Mouse (Mus musculus) embryonic facial prominence, embryonic 14.5 days (tissue): ENCODE data around the gene Kcnb1. TPM values are rescaled to one million over a fixed set of nuclear protein-coding genes. Genes with fewer than 3 reads are reported as not detected.

ENCODE experiments used
- ATAC-seq: fragments of 200-750 bp; cut with Nextera tagmentation; 2 replicates; pipeline ENCODE4 v1.8.0; 2017; ENCODE audit warnings: low read depth, moderate number of reproducible peaks, moderate TSS enrichment
- DNase-seq: peaks from one replicate; pipeline ENCODE4 v3.0.0-alpha.2; 2015; ENCODE audit warnings: low spot score
- H3K27ac ChIP-seq: fragments of 300-500 bp; sonication (generic); replicated peaks from 2 replicates; pipeline ENCODE4 v1.5.1; 2014; ENCODE audit warnings: low read depth, mild to moderate bottlenecking, low read length, moderate library complexity
- H3K27me3 ChIP-seq: fragments of 300-500 bp; sonication (generic); replicated peaks from 2 replicates; pipeline ENCODE4 v1.6.1; 2014; ENCODE audit warnings: low read length; ENCODE audit not compliant: control insufficient read depth, insufficient read depth
- H3K36me3 ChIP-seq: fragments of 300-500 bp; sonication (generic); 2 replicates; pipeline ENCODE4 v1.6.1; 2014; ENCODE audit warnings: low read length, mixed read lengths; ENCODE audit not compliant: control insufficient read depth, insufficient read depth
- H3K4me1 ChIP-seq: fragments of 300-500 bp; sonication (generic); 2 replicates; pipeline ENCODE4 v1.6.1; 2014; ENCODE audit warnings: antibody characterized with exemption, low read length; ENCODE audit not compliant: control insufficient read depth, insufficient read depth
- H3K4me2 ChIP-seq: fragments of 300-500 bp; sonication (generic); 2 replicates; pipeline ENCODE4 v1.6.1; 2014; ENCODE audit warnings: low read depth, mild to moderate bottlenecking, low read length, moderate library complexity, mixed read lengths
- H3K4me3 ChIP-seq: fragments of 300-500 bp; sonication (generic); 2 replicates; pipeline ENCODE4 v1.5.1; 2014; ENCODE audit warnings: low read depth, mild to moderate bottlenecking, low read length
- H3K9ac ChIP-seq: fragments of 300-500 bp; sonication (generic); 2 replicates; pipeline ENCODE4 v1.6.1; 2014; ENCODE audit warnings: low read depth, mild to moderate bottlenecking, low read length, moderate library complexity, mixed read lengths
- H3K9me3 ChIP-seq: fragments of 300-500 bp; sonication (generic); 2 replicates; pipeline ENCODE4 v1.6.1; 2016; ENCODE audit warnings: low read length; ENCODE audit not compliant: control insufficient read depth
- WGBS: fragments of 180-500 bp; shearing (Covaris S2); extraction: QIAGEN DNeasy Blood & Tissue Kit; methylation state at CpG from one replicate; pipeline ENCODE4 v1.1.7; 2014; 5-methylcytosine and 5-hydroxymethylcytosine counted together
- polyA plus RNA-seq: library from polyadenylated mRNA; unstranded; fragments of >200 nt; fragmentation: Nextera tagmentation; extraction: Ambion mirVana; gene quantifications from 2 replicates; pipeline ENCODE4 v1.2.1, GENCODE M21; 2014

The Kcnb1 gene
- polyA plus RNA-seq, 1 experiment from 2014 or later: 1.7 TPM

GRCm38 (mm10) chr2:167150880-167151279 lies 39.1 kb downstream of the Kcnb1 start:
- H3K4me1 ChIP-seq: peaks cover 7% of the 10 kb centered on the region
- DNase-seq: no peak
- no peak for ATAC-seq
- no peak overlapping the region for H3K4me2 ChIP-seq
- H3K27me3 ChIP-seq: no peaks in the 10 kb centered on the region
- no peak overlapping the region for H3K9ac ChIP-seq
- 94% methylated on average over 6 of the region's 6 CpGs for WGBS
- H3K36me3 ChIP-seq: no peaks in the 10 kb centered on the region
- H3K4me3 ChIP-seq: no peak overlapping the region
- H3K9me3 ChIP-seq: 0 out of 2 replicates have a peak, but pooled peaks cover 5% of the 10 kb centered on the region
- no peak overlapping the region for H3K27ac ChIP-seq

GRCm38 (mm10) chr2:167150135-167150534 lies 39.8 kb downstream of the Kcnb1 start:
- Histone ChIP-seq H3K4me1 (no peaks in the 10 kb centered on the region), H3K4me3 (no peak overlapping the region), H3K27me3 (no peaks in the 10 kb centered on the region; the same call in 1 of the 2 replicates), H3K4me2 (no peak overlapping the region), H3K36me3 (no peaks in the 10 kb centered on the region), H3K9me3 (0 out of 2 replicates have a peak, but pooled peaks cover 5% of the 10 kb centered on the region), H3K9ac (no peak overlapping the region), H3K27ac (no peak overlapping the region)
- DNase-seq: no peak
- 91% methylated on average over 7 of the region's 7 CpGs for WGBS
- no peak for ATAC-seq

GRCm38 (mm10) chr2:167149035-167149434 lies 40.9 kb downstream of the Kcnb1 start:
- Histone ChIP-seq H3K9ac (no peak overlapping the region), H3K27ac (no peak overlapping the region), H3K27me3 (no peaks in the 10 kb centered on the region; the same call in 1 of the 2 replicates), H3K4me1 (no peaks in the 10 kb centered on the region), H3K36me3 (no peaks in the 10 kb centered on the region), H3K4me3 (no peak overlapping the region), H3K9me3 (0 out of 2 replicates have a peak, but pooled peaks cover 5% of the 10 kb centered on the region), H3K4me2 (no peak overlapping the region)
- ATAC-seq (no peak), DNase-seq (no peak)
- 86% methylated on average over 6 of the region's 6 CpGs for WGBS

- Histone ChIP-seq H3K27ac (no peak overlapping the region), H3K27me3 (no peaks in the 10 kb centered on the region; the same call in 1 of the 2 replicates), H3K4me3 (no peak overlapping the region), H3K9ac (no peak overlapping the region), H3K9me3 (0 out of 2 replicates have a peak, but pooled peaks cover 5% of the 10 kb centered on the region), H3K4me2 (no peak overlapping the region), H3K36me3 (no peaks in the 10 kb centered on the region), H3K4me1 (no peaks in the 10 kb centered on the region)
- no peak for ATAC-seq
- no peak for DNase-seq
- 68% methylated on average over 8 of the region's 8 CpGs for WGBS
Measured at GRCm38 (mm10) chr2:167147708-167148107, 42.2 kb downstream of the Kcnb1 start.

- no peak overlapping the region for H3K4me3 ChIP-seq
- H3K9me3 ChIP-seq: 0 out of 2 replicates have a peak, but pooled peaks cover 3% of the 10 kb centered on the region
- H3K27me3 ChIP-seq: no peaks in the 10 kb centered on the region; the same call in 1 of the 2 replicates
- no peak overlapping the region for H3K27ac ChIP-seq
- H3K4me2 ChIP-seq: no peak overlapping the region
- no peaks in the 10 kb centered on the region for H3K4me1 ChIP-seq
- no peak for ATAC-seq
- H3K36me3 ChIP-seq: no peaks in the 10 kb centered on the region
- WGBS: 51% methylated on average over 5 of the region's 5 CpGs
- no peak overlapping the region for H3K9ac ChIP-seq
- DNase-seq: no peak
Measured at GRCm38 (mm10) chr2:167145904-167146303, 44.1 kb downstream of the Kcnb1 start.

- no peaks in the 10 kb centered on the region for H3K9me3 ChIP-seq
- no peak overlapping the region for H3K27ac ChIP-seq
- H3K4me1 ChIP-seq: no peaks in the 10 kb centered on the region
- H3K4me2 ChIP-seq: no peak overlapping the region
- no peak for DNase-seq
- no peak for ATAC-seq
- H3K27me3 ChIP-seq: no peaks in the 10 kb centered on the region; the same call in 1 of the 2 replicates
- no peaks in the 10 kb centered on the region for H3K36me3 ChIP-seq
- H3K9ac ChIP-seq: no peak overlapping the region
- WGBS: 18% methylated on average over 14 of the region's 14 CpGs
- no peak overlapping the region for H3K4me3 ChIP-seq
Measured at GRCm38 (mm10) chr2:167144439-167145307, 45.3 kb downstream of the Kcnb1 start.

GRCm38 (mm10) chr2:167143914-167144313 lies 46.0 kb downstream of the Kcnb1 start:
- Histone ChIP-seq H3K4me2 (no peak overlapping the region), H3K9me3 (no peaks in the 10 kb centered on the region), H3K9ac (no peak overlapping the region), H3K27me3 (no peaks in the 10 kb centered on the region; the same call in 1 of the 2 replicates), H3K4me3 (no peak overlapping the region), H3K4me1 (no peaks in the 10 kb centered on the region), H3K27ac (no peak overlapping the region), H3K36me3 (no peaks in the 10 kb centered on the region)
- 71% methylated on average over 2 of the region's 2 CpGs for WGBS
- DNase-seq: no peak
- no peak for ATAC-seq

GRCm38 (mm10) chr2:167142282-167142681 lies 47.7 kb downstream of the Kcnb1 start:
- Histone ChIP-seq H3K36me3 (no peaks in the 10 kb centered on the region), H3K27me3 (no peaks in the 10 kb centered on the region; the same call in 1 of the 2 replicates), H3K4me2 (no peak overlapping the region), H3K4me3 (no peak overlapping the region), H3K27ac (no peak overlapping the region), H3K9me3 (no peaks in the 10 kb centered on the region), H3K4me1 (no peaks in the 10 kb centered on the region), H3K9ac (no peak overlapping the region)
- no peak for DNase-seq
- no peak for ATAC-seq
- WGBS: 100% methylated on average over 2 of the region's 3 CpGs
